Mouse (Mus musculus) C2C12 (cell line): ENCODE measurements around the gene Susd6. TPM values are rescaled to one million over a fixed set of nuclear protein-coding genes. Genes with fewer than 3 reads are reported as not detected.

Source experiments
- H3K27me3 ChIP-seq: one replicate; pipeline ENCODE4 v1.6.1; 2011; ENCODE audit not compliant: control insufficient read depth, insufficient read depth, insufficient read length
- H3K36me3 ChIP-seq: one replicate; pipeline ENCODE4 v1.6.1; 2011; ENCODE audit not compliant: control insufficient read depth, insufficient read depth
- H3K4me3 ChIP-seq: one replicate; pipeline ENCODE4 v1.5.1; 2011; ENCODE audit warnings: mild to moderate bottlenecking, control low read depth; ENCODE audit not compliant: poor library complexity, insufficient read depth, severe bottlenecking
- H3K79me2 ChIP-seq: one replicate; pipeline ENCODE4 v1.6.1; 2011; ENCODE audit not compliant: control insufficient read depth, insufficient read depth
- H3K79me3 ChIP-seq: one replicate; pipeline ENCODE4 v1.6.1; 2011; ENCODE audit warnings: low read depth, control low read depth
- H3ac ChIP-seq: one replicate; pipeline ENCODE3; 2011; ENCODE audit warnings: low read depth; ENCODE audit not compliant: control insufficient read depth, insufficient read length
- CEBPB ChIP-seq: IDR thresholded peaks from one replicate; pipeline ENCODE4 v1.6.1; 2011; ENCODE audit warnings: low read depth, mild to moderate bottlenecking, control low read depth, moderate library complexity
- CTCF ChIP-seq: IDR thresholded peaks from one replicate; pipeline ENCODE4 v1.5.1; 2011; ENCODE audit not compliant: control insufficient read depth, insufficient read depth, insufficient read length
- FOSL1 ChIP-seq: IDR thresholded peaks from one replicate; pipeline ENCODE4 v1.8.0; 2011; ENCODE audit warnings: mild to moderate bottlenecking, low read length; ENCODE audit not compliant: poor library complexity, insufficient read depth, severe bottlenecking
- MAX ChIP-seq: IDR thresholded peaks from one replicate; pipeline ENCODE4 v1.6.1; 2011; ENCODE audit warnings: mild to moderate bottlenecking, control low read depth
- MYOD1 ChIP-seq: IDR thresholded peaks from one replicate; pipeline ENCODE4 v1.6.1; 2011; ENCODE audit warnings: low read depth; ENCODE audit not compliant: control insufficient read depth, insufficient read length
- MYOG ChIP-seq: IDR thresholded peaks from one replicate; pipeline ENCODE4 v1.6.1; 2011; ENCODE audit not compliant: control insufficient read depth, insufficient read length; ENCODE audit errors: extremely low read depth
- USF1 ChIP-seq: IDR thresholded peaks from one replicate; pipeline ENCODE4 v1.6.1; 2011; ENCODE audit warnings: low read depth, mild to moderate bottlenecking, control low read depth, moderate library complexity
- polyA plus RNA-seq: library from polyadenylated mRNA; unstranded; fragments of >200 nt; fragmentation: generic; extraction: Trizol; gene quantifications from one replicate; pipeline ENCODE4 v1.2.1, GENCODE M21; 2012; ENCODE audit warnings: missing spikeins

The Susd6 gene
- polyA plus RNA-seq, 1 experiment = 20.9 TPM

- TF ChIP-seq USF1 (no peak), CTCF (no peak), MAX (no peak), FOSL1 (no peak), MYOD1 (no peak)
- Histone ChIP-seq H3K79me2 (peaks cover 100% of the 10 kb centered on the region), H3K4me3 (no peak overlapping the region), H3K36me3 (no peaks in the 10 kb centered on the region), H3K79me3 (peaks cover 68% of the 10 kb centered on the region), H3ac (no peak overlapping the region), H3K27me3 (no peaks in the 10 kb centered on the region)
These were observed 22.2 kb downstream of the Susd6 start for GRCm38 (mm10) chr12:80812510-80812820.

GRCm38 (mm10) chr12:80813456-80813855, 23.1 kb downstream of the Susd6 start:
- Histone ChIP-seq H3ac (no peak overlapping the region), H3K4me3 (no peak overlapping the region), H3K79me2 (peaks cover 98% of the 10 kb centered on the region), H3K36me3 (no peaks in the 10 kb centered on the region), H3K27me3 (no peaks in the 10 kb centered on the region), H3K79me3 (peaks cover 72% of the 10 kb centered on the region)
- TF ChIP-seq USF1 (no peak), MYOD1 (no peak), FOSL1 (no peak), CEBPB (no peak), MAX (no peak), MYOG (no peak), CTCF (no peak)

GRCm38 (mm10) chr12:80813872-80814271, 23.6 kb downstream of the Susd6 start:
- H3K36me3 ChIP-seq = no peaks in the 10 kb centered on the region
- peaks cover 73% of the 10 kb centered on the region for H3K79me3 ChIP-seq
- H3K79me2 ChIP-seq = peaks cover 98% of the 10 kb centered on the region
- TF ChIP-seq MYOG (no peak), USF1 (no peak), MAX (no peak), CEBPB (no peak), CTCF (no peak), FOSL1 (no peak), MYOD1 (no peak)
- H3ac ChIP-seq = no peak overlapping the region
- no peak overlapping the region for H3K4me3 ChIP-seq
- no peaks in the 10 kb centered on the region for H3K27me3 ChIP-seq

- no peaks in the 10 kb centered on the region for H3K36me3 ChIP-seq
- H3K79me3 ChIP-seq = peaks cover 73% of the 10 kb centered on the region
- TF ChIP-seq MAX = no peak
- no peak for TF ChIP-seq MYOD1
- no peak for TF ChIP-seq USF1
- TF ChIP-seq FOSL1 = no peak
- TF ChIP-seq CEBPB = no peak
- H3ac ChIP-seq = no peak overlapping the region
- H3K4me3 ChIP-seq = no peak overlapping the region
- no peaks in the 10 kb centered on the region for H3K27me3 ChIP-seq
- peaks cover 98% of the 10 kb centered on the region for H3K79me2 ChIP-seq
These were observed 24.2 kb downstream of the Susd6 start for GRCm38 (mm10) chr12:80814529-80814928.

- no peaks in the 10 kb centered on the region for H3K27me3 ChIP-seq
- no peak overlapping the region for H3ac ChIP-seq
- H3K4me3 ChIP-seq = no peak overlapping the region
- H3K36me3 ChIP-seq = no peaks in the 10 kb centered on the region
- peaks cover 71% of the 10 kb centered on the region for H3K79me3 ChIP-seq
- TF ChIP-seq MAX (no peak), CTCF (no peak), MYOG (no peak), USF1 (no peak), FOSL1 (no peak), MYOD1 (no peak), CEBPB (no peak)
- peaks cover 98% of the 10 kb centered on the region for H3K79me2 ChIP-seq
These were observed 25.0 kb downstream of the Susd6 start for GRCm38 (mm10) chr12:80815298-80815697.

- no peak for TF ChIP-seq CTCF
- no peak for TF ChIP-seq MYOG
- TF ChIP-seq MYOD1 = no peak
- no peak for TF ChIP-seq FOSL1
- no peak for TF ChIP-seq CEBPB
- TF ChIP-seq USF1 = no peak
- no peak for TF ChIP-seq MAX
- H3K79me2 ChIP-seq = peaks cover 98% of the 10 kb centered on the region
- H3K4me3 ChIP-seq = no peak overlapping the region
- no peak overlapping the region for H3ac ChIP-seq
- H3K79me3 ChIP-seq = peaks cover 66% of the 10 kb centered on the region
- no peaks in the 10 kb centered on the region for H3K36me3 ChIP-seq
- H3K27me3 ChIP-seq = no peaks in the 10 kb centered on the region
These were observed 25.6 kb downstream of the Susd6 start for GRCm38 (mm10) chr12:80815893-80816292.
